Mouse (Mus musculus) limb, embryonic 13.5 days (tissue): Measurements from ENCODE around the gene Lingo2. TPM values are rescaled to one million over a fixed set of nuclear protein-coding genes. Genes with fewer than 3 reads are reported as not detected.

Experiments
- ATAC-seq: fragments of 200-750 bp; cut with Nextera tagmentation; 2 replicates; pipeline ENCODE4 v1.8.0; 2017; ENCODE audit warnings: low read depth, moderate number of reproducible peaks, moderate TSS enrichment; ENCODE audit not compliant: low FRiP score
- H3K27ac ChIP-seq: fragments of 300-500 bp; sonication (generic); 2 replicates; pipeline ENCODE4 v1.5.1; 2015; ENCODE audit warnings: inconsistent platforms, mild to moderate bottlenecking, moderate library complexity
- H3K27me3 ChIP-seq: fragments of 300-500 bp; sonication (generic); 2 replicates; pipeline ENCODE4 v1.6.1; 2015; ENCODE audit warnings: mild to moderate bottlenecking, inconsistent platforms
- H3K36me3 ChIP-seq: fragments of 300-500 bp; sonication (generic); 2 replicates; pipeline ENCODE4 v1.6.1; 2015; ENCODE audit warnings: inconsistent platforms, mild to moderate bottlenecking, moderate library complexity
- H3K4me1 ChIP-seq: fragments of 300-500 bp; sonication (generic); 2 replicates; pipeline ENCODE4 v1.6.1; 2015; ENCODE audit warnings: inconsistent platforms
- H3K4me2 ChIP-seq: fragments of 300-500 bp; sonication (generic); replicated peaks from 2 replicates; pipeline ENCODE4 v1.6.1; 2015; ENCODE audit warnings: inconsistent platforms, mild to moderate bottlenecking, moderate library complexity
- H3K4me3 ChIP-seq: fragments of 300-500 bp; sonication (generic); 2 replicates; pipeline ENCODE4 v1.5.1; 2015; ENCODE audit warnings: moderate library complexity, mild to moderate bottlenecking, inconsistent platforms
- H3K9ac ChIP-seq: fragments of 300-500 bp; sonication (generic); 2 replicates; pipeline ENCODE4 v1.6.1; 2015; ENCODE audit warnings: mild to moderate bottlenecking, inconsistent platforms
- H3K9me3 ChIP-seq: fragments of 300-500 bp; sonication (generic); 2 replicates; pipeline ENCODE4 v1.6.1; 2016; ENCODE audit warnings: inconsistent platforms
- WGBS: fragments of 180-500 bp; shearing (Covaris S2); methylation state at CpG from one replicate; pipeline ENCODE4 v1.1.7; 2015; 5-methylcytosine and 5-hydroxymethylcytosine counted together
- polyA plus RNA-seq: library from polyadenylated mRNA; unstranded; fragments of >200 nt; fragmentation: Nextera tagmentation; extraction: Ambion mirVana; gene quantifications from 2 replicates; pipeline ENCODE4 v1.2.1, GENCODE M21; 2015

The Lingo2 gene
- polyA plus RNA-seq, 1 experiment from 2014 or later, result 3.7 TPM

- Histone ChIP-seq H3K9me3 (no peaks in the 10 kb centered on the region), H3K27me3 (no peaks in the 10 kb centered on the region), H3K9ac (no peak overlapping the region), H3K27ac (no peak overlapping the region), H3K4me3 (no peak overlapping the region), H3K4me1 (no peaks in the 10 kb centered on the region), H3K36me3 (no peaks in the 10 kb centered on the region), H3K4me2 (no peak overlapping the region)
- 84% methylated on average over 3 of the region's 3 CpGs for WGBS
- ATAC-seq, result no peak
Observed at GRCm38 (mm10) chr4:36040361-36040760, 911.2 kb downstream of the Lingo2 start.

GRCm38 (mm10) chr4:36038742-36039141, 912.8 kb downstream of the Lingo2 start:
- Histone ChIP-seq H3K36me3 (no peaks in the 10 kb centered on the region), H3K9ac (no peak overlapping the region), H3K4me3 (no peak overlapping the region), H3K27me3 (no peaks in the 10 kb centered on the region), H3K4me1 (no peaks in the 10 kb centered on the region), H3K9me3 (no peaks in the 10 kb centered on the region), H3K4me2 (no peak overlapping the region), H3K27ac (no peak overlapping the region)
- ATAC-seq, result no peak
- WGBS, result 84% methylated on average over 2 of the region's 2 CpGs

GRCm38 (mm10) chr4:36032039-36032438, 919.5 kb downstream of the Lingo2 start:
- Histone ChIP-seq H3K4me2 (no peak overlapping the region), H3K4me1 (no peaks in the 10 kb centered on the region), H3K27ac (no peak overlapping the region), H3K27me3 (no peaks in the 10 kb centered on the region), H3K9ac (no peak overlapping the region), H3K36me3 (no peaks in the 10 kb centered on the region), H3K9me3 (no peaks in the 10 kb centered on the region), H3K4me3 (no peak overlapping the region)
- ATAC-seq, result no peak
- WGBS, result 37% methylated on average over 5 of the region's 5 CpGs

- 73% methylated on average over 4 of the region's 4 CpGs for WGBS
- no peaks in the 10 kb centered on the region for H3K36me3 ChIP-seq
- no peak for ATAC-seq
- H3K4me2 ChIP-seq, result no peak overlapping the region
- H3K9ac ChIP-seq, result no peak overlapping the region
- H3K27me3 ChIP-seq, result no peaks in the 10 kb centered on the region
- H3K9me3 ChIP-seq, result no peaks in the 10 kb centered on the region
- no peak overlapping the region for H3K27ac ChIP-seq
- H3K4me1 ChIP-seq, result no peaks in the 10 kb centered on the region
- H3K4me3 ChIP-seq, result no peak overlapping the region
Observed at GRCm38 (mm10) chr4:36014181-36014580, 937.4 kb downstream of the Lingo2 start.

- Histone ChIP-seq H3K4me2 (no peak overlapping the region), H3K27ac (no peak overlapping the region), H3K4me3 (no peak overlapping the region), H3K27me3 (no peaks in the 10 kb centered on the region), H3K36me3 (no peaks in the 10 kb centered on the region), H3K9me3 (no peaks in the 10 kb centered on the region), H3K4me1 (no peaks in the 10 kb centered on the region), H3K9ac (no peak overlapping the region)
- 77% methylated on average over 2 of the region's 2 CpGs for WGBS
- no peak for ATAC-seq
Observed at GRCm38 (mm10) chr4:35992005-35992763, 959.4 kb downstream of the Lingo2 start.

- ATAC-seq, result no peak
- H3K4me2 ChIP-seq, result no peak overlapping the region
- H3K36me3 ChIP-seq, result no peaks in the 10 kb centered on the region
- H3K27ac ChIP-seq, result no peak overlapping the region
- H3K4me3 ChIP-seq, result no peak overlapping the region
- H3K27me3 ChIP-seq, result no peaks in the 10 kb centered on the region
- 78% methylated on average over 6 of the region's 6 CpGs for WGBS
- H3K4me1 ChIP-seq, result no peaks in the 10 kb centered on the region
- no peak overlapping the region for H3K9ac ChIP-seq
- no peaks in the 10 kb centered on the region for H3K9me3 ChIP-seq
Observed at GRCm38 (mm10) chr4:35986012-35986411, 965.5 kb downstream of the Lingo2 start.

GRCm38 (mm10) chr4:35963532-35963931, 988.0 kb downstream of the Lingo2 start:
- H3K4me3 ChIP-seq, result no peak overlapping the region
- no peaks in the 10 kb centered on the region for H3K36me3 ChIP-seq
- no peaks in the 10 kb centered on the region for H3K9me3 ChIP-seq
- H3K4me2 ChIP-seq, result no peak overlapping the region
- no peak for ATAC-seq
- no peak overlapping the region for H3K9ac ChIP-seq
- no peaks in the 10 kb centered on the region for H3K4me1 ChIP-seq
- H3K27me3 ChIP-seq, result no peaks in the 10 kb centered on the region
- 79% methylated on average over 4 of the region's 4 CpGs for WGBS
- no peak overlapping the region for H3K27ac ChIP-seq

GRCm38 (mm10) chr4:35951894-35952293, 999.7 kb downstream of the Lingo2 start:
- Histone ChIP-seq H3K9me3 (no peaks in the 10 kb centered on the region), H3K4me1 (no peaks in the 10 kb centered on the region), H3K27ac (no peak overlapping the region), H3K36me3 (no peaks in the 10 kb centered on the region), H3K4me2 (no peak overlapping the region), H3K9ac (no peak overlapping the region), H3K27me3 (no peaks in the 10 kb centered on the region), H3K4me3 (no peak overlapping the region)
- no peak for ATAC-seq

- Histone ChIP-seq H3K27me3 (no peaks in the 10 kb centered on the region), H3K9ac (no peak overlapping the region), H3K4me3 (no peak overlapping the region), H3K27ac (no peak overlapping the region), H3K36me3 (no peaks in the 10 kb centered on the region), H3K4me2 (no peak overlapping the region), H3K4me1 (no peaks in the 10 kb centered on the region), H3K9me3 (no peaks in the 10 kb centered on the region)
- 90% methylated on average over 3 of the region's 3 CpGs for WGBS
- ATAC-seq, result no peak
Observed at GRCm38 (mm10) chr4:35951251-35951650, 1000.3 kb downstream of the Lingo2 start.

- no peak overlapping the region for H3K4me3 ChIP-seq
- 65% methylated on average over 4 of the region's 4 CpGs for WGBS
- H3K9me3 ChIP-seq, result no peaks in the 10 kb centered on the region
- H3K27me3 ChIP-seq, result no peaks in the 10 kb centered on the region
- no peak overlapping the region for H3K4me2 ChIP-seq
- no peaks in the 10 kb centered on the region for H3K36me3 ChIP-seq
- no peak overlapping the region for H3K9ac ChIP-seq
- no peak overlapping the region for H3K27ac ChIP-seq
- H3K4me1 ChIP-seq, result no peaks in the 10 kb centered on the region
- ATAC-seq, result no peak
Observed at GRCm38 (mm10) chr4:35934056-35934661, 1017.4 kb downstream of the Lingo2 start.

- H3K9ac ChIP-seq, result no peak overlapping the region
- H3K4me3 ChIP-seq, result no peak overlapping the region
- H3K27me3 ChIP-seq, result no peaks in the 10 kb centered on the region
- no peaks in the 10 kb centered on the region for H3K36me3 ChIP-seq
- H3K9me3 ChIP-seq, result no peaks in the 10 kb centered on the region
- ATAC-seq, result no peak
- no peak overlapping the region for H3K4me2 ChIP-seq
- H3K4me1 ChIP-seq, result no peaks in the 10 kb centered on the region
- H3K27ac ChIP-seq, result no peak overlapping the region
- WGBS, result 78% methylated on average over 2 of the region's 2 CpGs
Observed at GRCm38 (mm10) chr4:35927722-35928121, 1023.8 kb downstream of the Lingo2 start.

- WGBS, result 85% methylated on average over 3 of the region's 3 CpGs
- no peak for ATAC-seq
- no peaks in the 10 kb centered on the region for H3K4me1 ChIP-seq
Observed at GRCm38 (mm10) chr4:35917453-35917852, 1034.1 kb downstream of the Lingo2 start.

More at GRCm38 (mm10) chr4:35917453-35917852, 1034.1 kb downstream of the Lingo2 start:
- no peak overlapping the region for H3K4me3 ChIP-seq
- H3K27me3 ChIP-seq, result no peaks in the 10 kb centered on the region
- H3K4me2 ChIP-seq, result no peak overlapping the region
- H3K9ac ChIP-seq, result no peak overlapping the region
- no peaks in the 10 kb centered on the region for H3K36me3 ChIP-seq
- no peaks in the 10 kb centered on the region for H3K9me3 ChIP-seq
- no peak overlapping the region for H3K27ac ChIP-seq
